Mouse (Mus musculus) left cerebral cortex, postnatal 4 days (tissue): ENCODE data around the gene Vps33b. TPM values are rescaled to one million over a fixed set of nuclear protein-coding genes. Genes with fewer than 3 reads are reported as not detected.

Experiments
- DNase-seq: peaks from one replicate; pipeline ENCODE4 v3.0.0-alpha.2; 2022
- intact Hi-C: fragments of 180-260 bp; cut with DNase I; formaldehyde crosslinking; loops from one replicate; pipeline ENCODE4 v1.15.1; 2025
- total RNA-seq, 2 experiments: library from RNA; stranded (reverse); gene quantifications; 2 replicates each; pipeline ENCODE4 v1.2.3; 2021

Vps33b gene
- total RNA-seq = 10 to 100 TPM; 34.1 to 36.0 TPM

DNA sequence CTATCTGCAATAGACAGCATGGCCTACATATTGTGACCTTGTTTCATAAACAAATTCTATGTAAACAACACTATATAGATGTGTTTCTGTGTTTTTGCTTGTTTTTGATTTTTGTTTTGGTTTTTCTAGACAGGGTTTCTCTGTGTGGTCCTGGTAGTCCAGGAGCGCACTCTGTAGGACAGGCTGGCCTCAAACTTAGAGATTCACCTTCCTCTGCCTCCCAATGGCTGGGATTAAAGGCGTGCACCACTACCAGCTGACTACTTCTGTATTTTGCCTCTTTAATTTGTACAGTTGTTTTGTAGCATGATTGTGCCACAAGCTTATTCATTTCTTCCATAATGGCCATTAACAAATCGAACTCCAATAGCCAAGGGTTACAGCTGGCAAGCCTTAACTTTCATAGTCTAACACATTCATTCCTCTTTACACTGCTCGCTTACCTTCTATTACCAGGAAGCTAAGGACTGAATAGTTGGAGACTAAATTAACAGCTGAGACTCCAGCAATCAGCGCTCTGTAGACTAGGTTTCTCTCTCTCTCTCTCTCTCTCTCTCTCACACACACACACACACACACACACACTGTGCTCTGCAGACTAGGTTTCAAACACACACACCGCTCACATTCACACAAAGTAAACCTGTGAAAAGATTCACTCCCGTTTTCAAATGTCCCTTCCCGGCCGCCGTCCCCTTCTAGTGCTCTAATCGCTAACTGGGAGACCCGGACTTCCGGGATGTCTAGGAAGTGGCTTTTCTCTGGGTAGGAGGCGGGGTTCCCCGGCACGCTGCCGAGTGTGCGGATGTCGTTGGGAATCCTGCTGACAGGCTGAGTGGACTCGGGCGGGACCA lies at the start of gene Vps33b:
TSS of gene Vps33b (plus strand) at position 753 of the 854 bp plus-strand sequence.
- peak; percentile 97 for DNase-seq
- intact Hi-C loops = no loop called here

DNA sequence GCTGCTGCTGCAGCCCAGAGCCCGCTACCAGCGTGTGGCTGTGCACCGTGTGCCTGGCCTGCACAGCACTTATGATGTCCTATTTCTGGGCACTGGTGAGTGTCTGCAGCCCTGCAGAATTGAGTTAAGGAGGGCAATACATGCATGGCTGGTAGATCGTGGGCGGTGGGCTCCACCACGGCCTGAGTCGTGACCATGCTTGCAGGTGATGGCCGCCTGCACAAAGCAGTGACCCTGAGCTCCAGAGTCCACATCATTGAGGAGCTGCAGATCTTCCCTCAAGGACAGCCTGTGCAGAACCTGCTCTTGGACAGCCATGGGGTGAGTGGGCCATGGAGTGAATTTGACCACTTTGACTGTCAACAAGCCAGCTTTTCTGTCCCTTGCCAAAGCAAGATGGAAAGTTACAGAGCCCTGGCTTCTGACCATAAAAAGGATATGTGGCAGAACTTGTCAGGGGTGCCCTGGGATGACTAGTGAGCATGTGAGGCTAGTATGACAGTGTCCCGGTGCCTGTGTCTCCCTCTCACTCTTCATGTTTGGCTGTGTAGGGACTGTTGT lies 49.1 kb upstream of the Vps33b start:
- DNase-seq = no peak
- intact Hi-C loops = no loop called here

DNA sequence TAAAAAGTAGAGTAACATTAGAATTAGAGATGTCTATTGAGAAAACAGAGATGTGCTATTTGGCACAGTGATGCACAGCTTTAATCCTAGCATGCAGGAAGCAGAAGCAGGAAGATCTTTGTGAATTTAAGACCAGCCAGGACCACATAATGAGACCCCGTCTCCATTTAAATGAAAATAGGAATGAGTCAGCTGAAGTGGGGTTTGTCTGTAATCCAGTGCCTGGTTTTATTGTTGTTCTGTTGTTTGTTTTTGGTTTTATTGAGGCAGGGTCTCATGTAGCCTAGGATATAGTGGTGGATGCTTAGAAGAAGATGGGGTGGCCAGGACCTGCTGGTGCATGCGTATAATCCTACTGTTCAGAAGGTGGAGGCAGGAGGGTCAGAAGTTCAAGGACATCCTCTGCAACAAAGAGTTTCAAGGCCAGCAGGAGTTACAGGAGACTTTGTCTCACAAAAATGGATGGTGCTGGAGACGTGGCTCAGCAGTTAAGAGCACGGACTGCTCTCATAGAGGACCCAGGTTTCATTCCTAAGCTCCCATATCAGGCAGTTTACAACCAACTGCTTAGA lies 48.2 kb upstream of the Vps33b start:
- intact Hi-C loops = no loop called here
- DNase-seq = no peak

DNA sequence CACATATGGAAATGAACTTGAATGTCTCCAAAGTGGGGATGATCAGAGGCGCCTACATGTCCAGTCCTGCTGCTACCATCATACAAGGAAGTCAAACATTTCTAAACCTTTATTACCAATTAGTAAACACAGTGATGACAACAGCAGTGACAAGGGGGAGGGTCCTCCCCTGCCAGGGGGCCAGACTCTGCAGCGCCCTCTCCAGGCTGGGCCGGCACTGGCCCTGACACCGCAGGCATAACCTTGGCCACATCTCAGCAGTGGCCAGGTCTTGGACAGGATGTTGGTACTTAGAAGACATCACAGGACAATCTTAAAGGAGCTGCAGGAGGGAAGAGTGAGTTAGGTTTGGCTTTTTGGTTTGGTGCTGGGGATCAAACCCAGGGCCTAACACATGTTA lies 42.4 kb upstream of the Vps33b start:
- no peak for DNase-seq
- intact Hi-C loops = no loop called here

DNA sequence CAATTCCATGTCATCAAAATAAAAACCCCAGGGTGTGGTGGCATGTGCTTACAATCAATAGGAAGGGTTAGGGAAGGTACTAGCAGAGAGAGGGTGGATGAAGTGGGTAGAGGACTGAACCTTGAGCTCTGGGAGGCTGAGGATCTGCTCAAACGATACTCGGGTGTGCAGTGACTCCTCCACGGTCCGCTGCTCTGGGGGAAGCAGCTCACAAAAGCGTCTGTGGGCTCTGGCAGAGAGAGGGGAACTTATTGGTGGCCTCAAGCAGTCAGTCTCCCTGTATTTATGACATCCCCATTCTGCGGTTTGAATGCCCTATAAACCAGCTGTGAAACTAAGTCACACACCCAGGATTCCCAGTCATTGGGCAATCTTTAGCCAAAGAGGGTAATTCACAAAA lies 39.3 kb upstream of the Vps33b start:
- intact Hi-C loops = no loop called here
- DNase-seq = no peak

DNA sequence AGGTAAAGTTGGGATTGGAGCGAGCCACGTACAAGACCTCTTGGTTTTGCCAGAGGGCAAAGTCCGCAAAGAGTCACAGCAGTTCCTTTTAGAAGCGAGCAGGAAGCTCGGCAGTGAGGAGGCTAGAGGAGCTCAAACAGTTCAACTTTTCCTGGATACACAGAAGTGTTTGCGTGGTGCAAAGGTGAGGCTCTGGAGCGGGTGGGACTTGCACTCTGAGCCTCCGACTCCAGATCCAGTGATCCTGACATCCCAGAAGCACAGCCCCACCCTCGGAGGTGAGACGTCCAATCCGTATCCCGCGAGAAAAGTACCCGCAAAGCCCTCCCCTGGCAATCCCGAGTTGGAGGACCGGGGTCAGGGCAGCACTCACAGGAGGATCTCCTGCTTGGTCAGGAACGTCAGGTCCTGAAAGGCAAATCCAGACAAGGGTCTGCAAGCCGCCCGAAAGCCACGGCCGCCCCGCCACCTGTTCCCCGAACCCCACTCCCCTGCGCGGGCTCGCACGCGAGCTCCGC lies 37.4 kb upstream of the Vps33b start:
- intact Hi-C loops = no loop called here
- no peak for DNase-seq

DNA sequence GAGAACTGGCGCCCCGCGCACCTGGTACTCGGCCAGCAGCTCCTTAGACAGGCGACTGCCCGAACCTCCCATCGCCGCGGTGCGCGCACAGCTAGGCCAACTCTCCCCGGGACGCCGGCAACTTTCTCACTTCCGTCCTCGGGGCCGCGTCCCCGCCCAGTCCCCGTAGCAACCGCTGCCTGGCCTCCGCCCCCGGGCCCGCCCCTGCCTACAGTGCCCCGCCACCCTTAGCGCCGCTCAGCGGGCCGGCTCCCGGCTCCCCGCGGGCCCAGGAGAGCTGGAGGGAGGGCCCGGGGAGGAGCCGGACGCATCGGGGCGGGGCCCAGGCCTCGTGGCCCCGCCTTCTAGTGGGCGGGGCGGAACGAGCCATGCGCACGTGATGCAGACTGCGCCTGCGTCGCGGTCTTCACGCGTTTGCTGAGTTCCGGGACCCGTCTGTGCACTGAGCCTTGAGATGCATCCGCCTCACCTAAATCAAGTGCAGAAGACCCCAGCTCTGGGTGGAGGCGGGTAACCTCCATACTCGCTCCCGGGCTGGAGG lies 36.9 kb upstream of the Vps33b start, which contains the start of the genes Cib1 and Gdpgp1:
TSS of gene Cib1 (minus strand) at position 325 of the 541 bp plus-strand sequence.
TSS of gene Gdpgp1 (plus strand) at position 377 of the 541 bp plus-strand sequence.
- intact Hi-C loops = no loop called here
- DNase-seq = peak; percentile 93

DNA sequence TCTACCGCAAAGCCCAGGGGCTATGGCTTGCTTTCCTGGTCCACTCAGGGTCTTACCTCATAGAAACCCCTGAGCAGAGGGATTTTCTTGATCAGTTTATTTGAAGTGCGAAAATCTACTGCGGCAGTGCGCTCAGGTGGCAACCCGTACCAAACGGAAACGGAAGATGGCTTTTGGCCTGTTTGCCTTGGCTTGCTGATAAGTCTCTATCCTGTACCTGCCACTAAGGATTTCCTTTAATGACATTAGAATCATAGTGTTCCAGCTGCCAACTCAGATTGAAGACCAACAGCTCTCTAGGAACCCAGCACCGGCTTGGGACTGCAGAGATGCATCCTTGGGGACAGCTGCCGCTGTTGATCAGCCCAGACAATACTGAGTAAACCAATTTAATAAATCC lies 35.6 kb upstream of the Vps33b start:
- intact Hi-C loops = no loop called here
- DNase-seq = no peak

DNA sequence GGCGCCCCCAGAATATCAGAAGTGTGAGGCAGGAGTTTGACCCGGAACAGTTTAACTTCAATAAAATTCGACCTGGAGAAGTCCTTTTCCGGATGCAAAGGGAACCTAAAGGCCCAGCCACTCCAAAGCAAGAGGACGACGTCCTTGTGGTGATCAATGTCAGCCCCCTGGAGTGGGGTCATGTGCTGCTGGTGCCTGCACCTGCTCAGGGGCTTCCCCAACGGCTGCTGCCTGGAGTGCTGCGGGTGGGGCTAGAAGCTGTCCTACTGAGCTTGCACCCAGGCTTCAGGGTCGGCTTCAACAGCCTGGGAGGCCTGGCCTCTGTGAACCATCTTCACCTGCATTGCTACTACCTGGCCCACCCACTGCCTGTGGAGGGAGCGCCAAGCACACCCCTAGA lies 30.9 kb upstream of the Vps33b start:
- intact Hi-C loops = no loop called here

DNA sequence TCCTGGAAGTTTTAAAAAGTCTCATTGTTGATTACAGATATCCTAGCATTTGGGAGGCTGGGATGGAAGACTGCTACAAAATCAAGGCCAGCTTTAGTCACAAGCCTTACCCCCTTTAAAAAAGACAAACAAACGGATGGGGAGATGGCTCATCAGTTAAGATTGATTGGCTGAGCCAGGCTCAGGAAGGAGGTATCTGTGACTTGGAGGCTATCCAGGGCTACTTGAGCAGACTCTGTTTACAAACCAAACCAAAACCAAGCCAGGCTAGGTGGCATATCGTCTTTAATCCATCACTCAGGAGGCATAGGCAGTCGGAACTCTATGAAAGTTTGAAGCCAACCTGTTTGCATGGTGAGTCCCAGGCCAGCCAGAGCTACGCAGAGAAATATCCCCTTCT lies 27.8 kb upstream of the Vps33b start:
- intact Hi-C loops = no loop called here

More for the DNA sequence above, 30.9 kb upstream of the Vps33b start:
- no peak for DNase-seq

DNA sequence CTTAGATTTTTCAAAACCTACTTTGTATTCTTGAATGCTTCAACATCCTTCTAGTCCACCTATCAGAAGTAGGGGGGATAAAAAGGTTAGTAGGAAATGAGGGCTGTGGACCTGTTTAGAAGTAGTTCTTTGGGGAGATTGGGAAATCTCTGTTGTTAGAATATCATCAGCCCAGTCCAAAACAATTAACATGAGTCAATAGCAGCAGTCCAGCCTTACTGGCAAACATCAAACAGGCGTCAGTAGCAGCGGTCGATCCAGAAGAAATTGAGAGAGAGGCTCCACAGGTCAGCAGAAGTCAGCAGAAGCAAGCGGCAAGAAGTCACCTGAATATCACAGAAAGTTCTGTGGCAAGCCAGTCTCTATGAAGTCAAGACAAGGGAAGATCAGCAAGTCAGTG lies 24.6 kb upstream of the Vps33b start:
- intact Hi-C loops = no loop called here
- no peak for DNase-seq

More for the DNA sequence above, 27.8 kb upstream of the Vps33b start:
- DNase-seq = no peak

DNA sequence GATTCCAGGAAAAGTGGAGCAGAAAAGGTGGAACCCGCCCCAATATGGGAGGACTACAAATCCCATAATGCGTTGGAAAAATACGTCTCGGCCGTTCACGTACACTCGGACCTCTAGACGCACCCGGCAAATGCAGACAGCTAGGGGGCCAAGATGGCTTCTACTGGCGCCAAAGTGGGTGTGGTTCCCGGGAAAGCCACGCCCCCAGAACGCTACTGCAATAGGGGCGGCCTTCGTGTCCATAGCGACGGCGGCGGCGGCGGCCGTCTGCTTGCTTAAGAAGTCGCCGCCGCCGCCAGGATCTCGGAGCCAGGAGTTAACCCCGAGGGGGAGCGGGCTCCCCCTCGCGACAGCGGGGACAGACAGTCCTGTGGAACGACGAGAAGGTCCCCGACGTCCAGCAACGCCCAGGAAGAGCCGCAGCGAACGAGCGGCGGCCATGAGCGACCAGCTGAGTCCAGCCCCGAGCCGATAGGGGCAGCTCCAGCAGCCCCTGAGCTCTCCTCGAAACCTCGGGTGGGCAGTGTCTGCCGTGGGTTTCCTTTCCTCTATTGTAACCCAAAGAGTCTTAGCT lies 23.2 kb upstream of the Vps33b start, which contains the start of gene Ttll13:
TSS of gene Ttll13 (plus strand) at position 229 of the 574 bp plus-strand sequence.
- intact Hi-C loops = no loop called here

DNA sequence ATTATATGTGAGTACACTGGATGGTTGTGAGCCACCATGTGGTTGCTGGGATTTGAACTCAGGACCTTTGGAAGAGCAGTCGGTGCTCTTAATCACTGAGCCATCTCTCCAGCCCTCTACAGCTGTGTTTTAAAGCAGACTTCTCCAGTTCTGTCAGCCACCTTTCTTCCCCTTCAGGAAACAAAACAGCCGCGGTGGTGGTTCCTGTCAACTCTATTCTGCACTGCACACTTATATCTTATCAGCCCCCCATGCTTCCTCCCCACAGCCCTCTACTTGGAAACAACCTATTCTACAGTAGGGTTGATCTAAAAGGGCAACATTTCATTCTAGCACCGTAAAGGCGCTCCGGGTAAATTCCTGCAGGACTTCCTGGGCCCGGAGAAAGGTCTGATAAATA lies 22.6 kb upstream of the Vps33b start:
- no peak for DNase-seq
- intact Hi-C loops = no loop called here

More for the DNA sequence above, 23.2 kb upstream of the Vps33b start, which contains the start of gene Ttll13:
- peak; percentile 99 for DNase-seq

DNA sequence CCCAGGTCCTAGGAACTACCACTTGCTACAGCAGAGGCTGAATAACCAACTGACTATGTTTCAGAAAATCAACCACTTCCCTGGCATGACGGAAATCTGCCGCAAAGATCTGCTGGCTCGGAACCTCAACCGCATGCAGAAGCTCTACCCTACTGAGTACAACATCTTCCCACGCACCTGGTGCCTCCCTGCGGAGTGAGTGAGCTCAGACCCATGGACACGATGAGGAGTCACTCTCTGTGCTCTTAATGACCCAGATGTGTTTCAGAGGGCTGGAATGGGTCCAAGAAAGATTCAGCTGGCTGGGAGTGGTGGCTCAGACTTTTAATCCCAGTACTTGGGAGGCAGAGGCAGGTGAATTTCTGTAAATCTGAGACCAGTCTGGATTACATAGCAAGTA lies 17.0 kb upstream of the Vps33b start:
- DNase-seq = no peak
- intact Hi-C loops = no loop called here

DNA sequence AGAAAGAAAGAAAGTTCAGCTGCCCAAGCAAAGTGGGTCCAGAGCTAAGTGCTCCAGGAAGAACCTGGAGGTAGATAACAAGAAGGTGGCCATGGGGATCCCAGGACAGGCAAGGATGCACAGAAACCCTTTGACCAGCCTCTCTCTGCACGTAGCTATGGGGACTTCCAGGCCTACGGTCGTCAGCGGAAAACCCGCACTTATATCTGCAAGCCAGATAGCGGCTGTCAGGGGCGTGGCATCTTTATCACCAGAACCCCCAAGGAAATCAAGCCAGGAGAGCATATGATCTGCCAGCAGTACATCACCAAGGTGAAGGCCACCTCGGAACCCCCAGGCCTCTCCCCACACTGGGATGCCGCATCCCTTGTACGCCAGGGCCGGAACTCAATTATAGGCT lies 16.6 kb upstream of the Vps33b start:
- DNase-seq = no peak

DNA sequence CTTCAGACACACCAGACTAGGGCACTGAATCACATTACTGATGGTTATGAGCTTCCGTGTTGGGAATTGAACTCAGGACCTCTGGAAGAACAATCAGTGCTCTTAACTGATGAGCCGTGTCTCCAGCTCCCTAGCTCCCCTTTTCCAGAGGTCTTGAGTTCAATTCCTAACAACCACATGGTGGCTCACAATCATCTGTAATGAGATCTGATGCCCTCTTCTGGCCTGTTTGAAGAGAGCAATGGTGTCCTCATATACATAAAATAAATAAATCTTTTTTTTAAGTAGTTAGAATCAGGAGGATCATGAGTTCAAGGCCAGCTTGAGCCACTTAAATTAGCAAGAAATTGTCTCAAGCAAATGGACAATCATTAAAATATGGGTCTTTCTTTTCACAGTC lies 13.5 kb upstream of the Vps33b start:
- intact Hi-C loops = no loop called here
- DNase-seq = no peak

More for the DNA sequence above, 16.6 kb upstream of the Vps33b start:
- intact Hi-C loops = no loop called here

DNA sequence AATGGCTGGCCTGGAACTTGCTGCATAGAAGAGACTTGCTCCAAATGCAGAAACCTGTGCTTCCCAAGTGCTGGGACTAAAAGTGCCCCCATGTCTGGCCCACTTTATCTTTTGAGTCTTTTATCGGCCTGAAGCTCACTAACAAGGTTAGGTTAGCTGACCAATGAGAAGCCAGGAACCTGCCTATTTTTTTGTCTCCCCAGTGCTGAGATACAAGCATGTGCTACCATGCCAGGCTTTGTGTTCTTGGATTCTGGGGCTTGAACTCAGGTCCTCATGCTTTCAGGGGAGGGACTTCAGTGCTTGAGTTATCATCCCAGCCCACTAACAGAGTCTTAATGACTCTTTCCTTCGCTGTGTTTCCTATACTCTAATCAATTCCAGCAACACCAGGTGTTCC lies 11.7 kb upstream of the Vps33b start:
- no peak for DNase-seq
- intact Hi-C loops = no loop called here

DNA sequence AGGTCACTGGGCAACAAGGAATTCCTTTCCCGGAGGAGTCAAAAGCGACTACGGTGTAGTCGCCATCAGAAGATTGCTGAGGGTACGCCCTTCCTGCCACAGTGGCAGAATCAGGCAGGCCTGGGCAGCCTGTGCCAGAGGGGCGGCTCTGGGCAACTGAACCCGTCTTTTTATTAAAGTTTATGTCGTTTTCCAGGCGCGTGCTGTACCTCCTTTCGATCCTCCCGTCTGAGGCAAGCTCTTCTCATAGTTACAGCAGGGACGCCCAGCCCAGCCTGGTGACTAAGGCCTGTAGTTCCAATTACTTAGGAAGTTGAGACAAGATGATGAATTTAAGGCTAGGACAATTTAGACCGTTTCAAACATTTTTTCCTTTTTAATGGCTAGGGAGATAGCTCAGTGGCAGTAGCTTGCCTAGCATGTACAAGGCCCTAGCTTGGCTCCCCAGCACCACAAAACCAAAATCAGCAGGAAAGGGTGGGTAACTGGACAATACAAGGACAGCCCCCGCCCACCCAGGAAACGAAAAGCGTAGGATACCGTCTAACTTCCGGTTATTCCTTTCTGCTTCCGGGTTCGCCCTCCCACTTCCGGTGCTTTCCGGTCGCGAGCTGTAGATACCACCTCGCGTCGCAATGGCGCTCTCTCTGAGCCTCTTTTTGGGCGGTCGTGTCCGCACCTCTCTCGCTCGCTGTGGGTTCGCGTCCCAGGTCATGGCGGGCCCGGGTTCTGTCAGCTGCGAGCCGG lies 8.7 kb upstream of the Vps33b start, which contains the start of gene Ngrn:
TSS of gene Ngrn (plus strand) at position 591 of the 747 bp plus-strand sequence.
- intact Hi-C loops = no loop called here
- DNase-seq = peak; percentile 87

DNA sequence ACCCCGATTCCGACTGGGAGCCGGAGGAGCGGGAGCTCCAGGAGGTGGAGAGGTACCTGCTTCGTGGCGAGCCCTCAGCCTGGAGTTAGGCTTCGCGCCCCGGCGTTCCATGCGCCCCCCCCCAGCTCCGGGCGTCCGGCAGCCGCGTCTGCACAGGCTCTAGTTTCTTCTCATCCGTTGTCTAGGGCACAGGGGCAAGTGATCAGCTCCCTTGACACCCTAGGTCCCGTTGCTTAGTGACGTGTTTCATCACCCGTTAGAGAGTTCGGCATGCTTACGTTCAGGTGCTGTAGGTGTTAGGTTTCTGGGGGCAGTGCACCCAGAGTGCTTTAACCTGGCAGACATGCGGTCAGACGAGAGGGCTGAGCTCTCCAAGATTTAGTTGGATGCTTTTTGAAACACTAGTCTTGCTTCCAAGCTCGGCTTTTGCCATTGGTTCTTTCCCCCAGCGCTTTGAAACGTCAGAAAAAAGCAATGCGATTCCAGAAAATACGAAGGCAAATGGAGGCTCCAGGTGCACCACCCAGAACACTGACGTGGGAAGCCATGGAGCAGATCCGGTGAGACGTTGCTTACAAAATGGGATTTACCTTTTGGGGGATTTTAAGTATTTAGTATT lies 8.0 kb upstream of the Vps33b start:
- no peak for DNase-seq
- intact Hi-C loops = no loop called here

DNA sequence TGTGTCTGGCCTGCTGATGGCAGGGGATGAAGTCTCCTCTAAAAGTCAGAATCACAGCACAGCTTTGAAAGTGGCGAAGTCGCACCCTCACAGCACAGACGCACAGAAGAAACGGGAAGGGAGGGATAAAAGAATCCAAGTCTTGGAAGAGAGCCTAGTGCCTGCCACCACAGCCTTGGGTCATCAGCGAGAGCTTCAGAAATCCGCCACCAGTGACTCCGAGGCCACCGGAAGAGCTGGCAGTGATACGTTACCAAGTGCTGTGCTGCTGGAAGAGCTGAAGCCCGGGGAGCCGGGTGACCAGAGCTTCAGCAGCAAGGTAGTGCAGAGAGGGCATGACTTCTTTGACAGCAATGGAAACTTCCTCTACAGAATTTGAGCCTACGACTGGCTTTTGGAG lies 4.8 kb upstream of the Vps33b start:
- intact Hi-C loops = no loop called here
- DNase-seq = no peak
